Mouse (Mus musculus) left cerebral cortex, adult 8-10 months (tissue): ENCODE results near the gene Mab21l1. TPM values are rescaled to one million over a fixed set of nuclear protein-coding genes. Genes with fewer than 3 reads are reported as not detected.

Source experiments
- DNase-seq, 2 experiments: peaks; one replicate each; pipeline ENCODE4 v3.0.0; 2022; ENCODE audit warnings: low spot score in 2 of 2
- total RNA-seq, 4 experiments: library from RNA; stranded (reverse); gene quantifications; 2 replicates each; pipeline ENCODE4 v1.2.4; 2022

The Mab21l1 gene
- total RNA-seq, 4 experiments from 2014 or later, result 1.2 to 2.6 (median 2.0) TPM

DNA sequence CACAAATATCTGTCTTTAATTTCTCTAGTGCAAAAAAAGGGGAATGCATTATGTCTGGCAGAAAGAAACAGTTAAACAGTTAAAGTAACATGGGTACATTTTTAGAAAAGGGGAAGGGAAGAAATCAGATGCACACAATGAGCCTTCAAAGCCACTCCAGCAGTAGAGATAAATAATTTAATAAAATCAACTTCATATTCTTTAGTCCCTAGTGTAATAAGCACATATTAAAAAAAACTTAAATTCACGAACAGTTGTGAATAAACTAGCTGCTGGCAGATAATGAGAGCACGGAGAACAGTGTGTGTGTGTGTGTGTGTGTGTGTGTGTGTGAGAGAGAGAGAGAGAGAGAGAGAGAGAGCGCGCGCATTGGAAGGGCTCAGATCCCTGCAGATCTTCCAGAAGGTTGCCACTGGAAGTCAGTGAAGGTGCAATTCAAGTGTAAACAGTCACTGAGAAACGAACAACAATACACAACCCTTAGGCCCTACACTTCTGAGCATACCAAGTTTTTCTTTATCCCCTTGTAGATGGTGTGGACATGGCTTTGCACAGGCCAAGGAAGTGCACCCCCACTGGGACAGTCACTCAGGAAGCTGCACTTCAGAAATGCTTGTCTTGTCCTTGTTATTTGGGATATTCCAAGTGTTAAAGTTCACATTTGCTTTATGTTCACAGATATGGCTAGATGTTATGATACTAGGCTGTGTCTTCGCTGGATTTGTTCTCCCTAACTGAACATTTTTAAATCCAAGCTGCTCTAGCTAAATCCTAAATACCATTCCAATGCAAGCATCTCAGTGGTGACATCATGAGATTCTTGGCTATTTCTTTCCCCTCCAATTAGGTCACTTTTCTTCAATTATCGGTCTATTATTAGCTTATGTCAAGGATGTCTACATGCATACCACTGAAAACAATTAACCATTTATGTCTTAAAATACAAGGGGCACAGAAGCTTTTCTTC, 3.3 kb upstream of the Mab21l1 start:
- DNase-seq, result no peak

DNA sequence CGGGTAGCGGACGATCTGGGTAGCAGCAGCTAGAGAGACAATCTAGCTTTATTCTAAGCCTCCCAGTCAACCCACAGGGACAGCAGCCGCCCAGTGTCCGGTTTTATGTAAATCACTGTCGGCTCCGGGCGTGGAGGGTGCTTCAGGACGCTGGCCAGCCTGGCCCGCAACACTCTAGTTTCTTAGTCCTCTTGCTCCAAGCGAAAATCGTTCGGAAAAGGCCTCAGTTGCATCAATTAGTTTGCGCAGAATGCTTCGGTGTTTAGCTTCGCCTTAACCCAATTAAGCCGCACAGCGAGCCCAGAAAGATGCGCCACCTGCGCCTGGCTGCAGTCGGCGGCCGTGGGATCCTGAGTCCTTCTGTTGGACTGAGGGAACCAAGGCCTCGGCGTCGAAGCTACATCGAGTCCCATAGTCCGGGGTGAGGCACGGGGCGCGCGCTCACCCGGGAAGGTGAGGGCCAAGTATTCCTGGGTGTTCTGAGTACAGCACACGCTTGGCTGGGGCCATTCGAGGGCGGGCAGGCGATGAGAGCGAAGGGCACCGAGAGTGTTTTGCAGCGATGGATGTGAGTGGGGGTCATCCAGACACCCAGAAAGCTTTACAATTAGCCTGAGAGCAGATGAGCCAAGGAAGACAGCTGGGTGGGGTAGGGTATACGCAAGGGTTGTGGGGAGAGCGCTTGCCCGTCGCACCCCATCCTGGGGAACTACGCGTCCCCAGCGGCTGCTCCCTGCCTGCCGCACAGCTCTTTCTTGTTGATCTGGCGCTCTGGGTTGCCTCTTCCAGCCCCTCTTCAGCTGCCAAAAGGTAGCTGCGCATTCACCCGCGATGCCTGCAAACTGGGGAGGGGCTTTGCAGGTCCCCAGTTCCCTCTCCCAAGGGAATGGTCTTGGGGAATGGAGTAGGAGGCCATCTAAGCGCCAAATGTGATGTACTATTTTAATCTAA, 1.9 kb upstream of the Mab21l1 start:
- DNase-seq, result no peak

DNA sequence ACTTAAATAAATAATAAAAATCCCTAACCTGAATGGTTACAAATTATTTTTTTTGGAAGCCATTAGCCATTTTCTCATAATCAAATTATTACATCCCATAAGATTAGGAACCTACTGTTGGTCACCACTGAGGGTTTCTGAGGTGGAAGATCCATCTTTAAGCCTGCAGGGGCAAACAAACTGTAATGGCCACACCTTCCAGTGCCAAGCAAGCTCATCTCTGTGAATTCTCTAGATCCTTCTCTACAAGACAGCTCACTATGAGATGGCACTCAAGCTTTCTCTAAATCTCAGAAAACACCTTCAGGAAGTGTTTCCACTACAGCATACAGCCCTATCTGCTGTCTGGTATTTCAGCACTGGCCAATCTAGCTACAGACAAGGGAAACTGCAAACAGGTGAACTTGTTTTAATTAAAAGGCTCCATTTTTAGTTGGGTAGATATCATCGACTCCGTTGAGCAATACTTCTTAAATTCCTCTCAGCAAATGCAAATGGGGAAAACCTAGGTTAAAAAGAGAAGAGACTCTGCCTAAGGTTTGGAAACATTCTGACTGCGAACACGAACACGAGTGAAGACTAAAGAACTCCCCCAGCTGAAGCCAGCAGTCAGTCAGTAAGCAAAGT, 768 bp upstream of the Mab21l1 start:
- no peak for DNase-seq

DNA sequence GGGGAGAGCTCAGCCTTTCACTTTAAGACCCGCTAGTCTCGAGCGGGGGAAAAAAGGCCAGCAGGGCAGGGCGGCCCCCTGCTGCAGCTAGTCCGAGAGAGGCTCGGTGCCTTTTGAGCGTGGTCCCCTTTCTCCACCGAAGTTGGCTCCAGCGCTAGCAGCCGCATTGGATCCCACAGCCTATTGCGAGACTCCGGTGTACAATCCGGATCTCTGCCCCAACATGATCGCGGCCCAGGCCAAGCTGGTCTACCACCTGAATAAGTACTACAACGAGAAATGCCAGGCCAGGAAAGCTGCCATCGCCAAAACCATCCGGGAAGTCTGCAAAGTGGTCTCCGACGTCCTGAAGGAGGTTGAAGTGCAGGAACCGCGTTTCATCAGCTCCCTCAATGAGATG, 461 bp downstream of the Mab21l1 start:
- no peak for DNase-seq

DNA sequence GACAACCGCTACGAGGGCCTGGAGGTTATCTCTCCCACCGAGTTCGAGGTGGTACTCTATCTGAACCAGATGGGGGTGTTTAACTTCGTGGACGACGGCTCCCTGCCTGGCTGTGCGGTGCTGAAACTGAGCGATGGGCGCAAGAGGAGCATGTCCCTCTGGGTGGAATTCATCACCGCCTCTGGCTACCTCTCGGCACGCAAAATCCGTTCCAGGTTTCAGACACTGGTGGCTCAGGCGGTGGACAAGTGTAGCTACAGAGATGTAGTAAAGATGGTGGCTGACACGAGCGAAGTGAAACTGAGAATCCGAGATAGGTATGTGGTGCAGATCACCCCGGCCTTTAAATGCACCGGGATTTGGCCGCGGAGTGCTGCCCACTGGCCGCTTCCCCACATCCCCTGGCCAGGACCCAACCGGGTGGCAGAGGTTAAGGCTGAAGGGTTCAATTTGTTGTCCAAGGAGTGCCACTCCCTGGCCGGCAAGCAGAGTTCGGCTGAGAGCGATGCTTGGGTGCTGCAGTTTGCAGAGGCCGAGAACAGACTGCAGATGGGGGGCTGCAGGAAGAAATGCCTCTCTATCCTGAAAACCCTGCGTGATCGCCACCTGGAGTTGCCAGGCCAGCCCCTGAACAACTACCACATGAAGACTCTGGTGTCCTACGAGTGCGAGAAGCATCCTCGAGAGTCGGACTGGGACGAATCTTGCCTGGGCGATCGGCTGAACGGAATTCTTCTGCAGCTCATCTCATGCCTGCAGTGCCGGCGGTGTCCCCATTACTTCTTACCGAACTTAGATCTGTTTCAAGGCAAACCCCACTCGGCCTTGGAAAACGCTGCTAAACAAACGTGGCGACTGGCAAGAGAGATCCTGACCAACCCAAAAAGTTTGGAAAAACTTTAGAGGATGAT, 1.1 kb downstream of the Mab21l1 start:
- no peak for DNase-seq

DNA sequence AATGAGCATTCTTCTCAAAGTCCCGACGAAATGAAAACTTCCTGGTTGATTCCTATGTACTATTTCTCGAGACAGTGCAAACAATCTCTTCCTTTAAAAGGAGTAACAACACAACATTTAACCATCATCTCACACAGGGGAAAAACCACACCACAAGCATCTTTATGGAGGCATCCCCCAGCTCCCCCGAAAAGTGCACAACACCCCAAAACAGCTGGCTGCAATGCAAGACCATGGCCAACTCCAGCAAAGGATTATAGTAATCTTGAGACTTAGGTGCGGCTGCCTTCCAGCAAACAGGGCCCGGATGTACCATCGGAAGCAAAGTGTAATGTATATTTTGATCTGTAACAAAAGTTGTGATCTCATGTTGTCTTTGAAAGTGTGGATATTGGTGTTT, 1.8 kb downstream of the Mab21l1 start:
- DNase-seq, result no peak

DNA sequence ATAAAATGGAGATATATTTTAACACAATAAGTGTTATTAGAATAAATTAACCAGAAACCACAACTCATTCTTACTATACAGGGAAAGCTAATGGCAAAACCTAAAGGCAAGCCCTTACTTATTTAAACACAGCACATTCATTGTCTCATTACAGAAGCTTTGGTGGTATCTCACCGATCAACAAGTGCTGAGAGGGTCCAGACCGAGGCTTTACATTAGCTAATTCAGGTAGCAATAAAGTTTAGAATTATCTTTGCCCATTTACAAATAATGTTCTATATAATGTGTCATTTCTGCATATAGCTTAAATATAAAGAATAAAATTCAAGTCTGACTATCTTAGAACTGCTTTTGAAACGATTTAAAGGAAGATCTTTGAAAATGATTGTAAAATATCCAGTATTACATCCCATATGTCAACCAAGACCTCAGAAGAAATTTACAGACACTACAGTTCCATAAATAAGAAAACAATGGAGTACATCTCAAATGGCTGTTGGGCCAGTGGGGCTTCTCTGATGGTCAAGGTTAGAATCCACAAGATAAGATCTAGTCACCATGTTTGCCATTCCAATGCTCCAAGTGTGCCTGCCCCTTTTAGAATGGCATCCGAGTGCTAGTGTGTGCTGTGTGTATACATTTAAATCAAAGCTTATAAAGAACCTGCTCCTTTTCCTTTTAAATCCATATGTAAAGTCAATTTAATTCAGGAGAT, 3.1 kb downstream of the Mab21l1 start:
- DNase-seq, result no peak

DNA sequence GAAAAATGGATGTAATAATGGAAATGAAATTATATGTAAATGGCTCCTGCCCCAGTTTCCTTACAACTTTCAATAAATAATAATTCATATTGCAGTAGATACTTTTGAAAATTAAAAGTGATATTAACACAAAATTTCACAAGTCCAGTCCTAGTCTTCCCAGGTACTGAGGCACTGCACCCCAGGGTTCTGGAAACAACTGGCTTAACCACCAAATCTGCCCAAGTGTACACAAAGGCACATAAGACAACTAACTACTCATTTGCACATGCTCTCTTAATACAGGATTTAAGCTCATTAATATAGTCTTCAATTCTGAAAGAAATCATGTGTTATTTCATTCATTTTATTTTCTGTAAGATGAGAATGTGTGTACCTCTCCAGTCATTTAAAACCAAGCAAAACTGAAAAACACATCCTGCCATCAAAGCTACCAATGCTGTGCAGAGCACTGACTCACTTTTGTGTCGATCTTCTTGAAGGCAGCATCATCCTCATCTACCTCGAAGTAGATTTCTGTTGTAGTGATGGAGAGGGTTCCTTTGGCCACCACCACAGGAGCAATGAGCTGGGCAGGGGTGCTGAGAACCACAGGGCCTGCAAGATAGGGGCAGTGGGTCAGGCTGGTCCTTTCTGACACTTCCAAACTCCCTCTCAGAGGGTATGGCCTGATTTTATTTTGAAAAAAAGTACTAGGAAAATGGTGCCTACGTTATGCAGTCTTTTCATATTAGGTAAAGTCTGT, 3.8 kb downstream of the Mab21l1 start:
- no peak for DNase-seq

DNA sequence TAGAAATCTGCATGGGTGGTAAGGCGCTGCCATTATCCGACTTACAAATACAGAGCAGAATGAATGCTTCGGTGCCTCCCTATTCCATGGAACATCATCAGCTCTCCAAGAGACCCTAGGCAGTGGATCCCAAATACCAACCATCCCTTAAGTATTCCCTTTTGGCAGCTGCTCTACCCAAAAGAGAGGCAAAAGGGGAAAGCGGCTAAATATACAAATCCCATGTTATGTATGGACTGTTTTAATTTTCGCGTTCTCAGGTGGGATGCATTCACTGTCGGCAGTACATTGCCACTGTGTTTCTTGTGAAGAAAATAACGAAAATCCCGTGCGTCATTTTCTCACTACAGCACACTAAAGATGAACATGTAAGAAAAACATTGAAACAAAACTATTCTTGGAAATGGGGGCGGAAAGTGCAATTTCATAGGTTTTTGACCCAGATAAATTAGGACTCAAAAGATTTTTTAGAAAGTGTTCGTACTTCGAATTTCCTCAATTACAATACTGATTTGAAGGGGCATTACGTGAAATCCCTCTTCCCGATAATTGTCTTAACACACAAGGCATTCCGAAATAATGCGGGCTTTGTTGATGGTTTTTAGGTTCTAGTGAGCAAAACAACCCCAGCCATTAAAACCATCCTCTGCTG, 4.7 kb downstream of the Mab21l1 start:
- no peak for DNase-seq

DNA sequence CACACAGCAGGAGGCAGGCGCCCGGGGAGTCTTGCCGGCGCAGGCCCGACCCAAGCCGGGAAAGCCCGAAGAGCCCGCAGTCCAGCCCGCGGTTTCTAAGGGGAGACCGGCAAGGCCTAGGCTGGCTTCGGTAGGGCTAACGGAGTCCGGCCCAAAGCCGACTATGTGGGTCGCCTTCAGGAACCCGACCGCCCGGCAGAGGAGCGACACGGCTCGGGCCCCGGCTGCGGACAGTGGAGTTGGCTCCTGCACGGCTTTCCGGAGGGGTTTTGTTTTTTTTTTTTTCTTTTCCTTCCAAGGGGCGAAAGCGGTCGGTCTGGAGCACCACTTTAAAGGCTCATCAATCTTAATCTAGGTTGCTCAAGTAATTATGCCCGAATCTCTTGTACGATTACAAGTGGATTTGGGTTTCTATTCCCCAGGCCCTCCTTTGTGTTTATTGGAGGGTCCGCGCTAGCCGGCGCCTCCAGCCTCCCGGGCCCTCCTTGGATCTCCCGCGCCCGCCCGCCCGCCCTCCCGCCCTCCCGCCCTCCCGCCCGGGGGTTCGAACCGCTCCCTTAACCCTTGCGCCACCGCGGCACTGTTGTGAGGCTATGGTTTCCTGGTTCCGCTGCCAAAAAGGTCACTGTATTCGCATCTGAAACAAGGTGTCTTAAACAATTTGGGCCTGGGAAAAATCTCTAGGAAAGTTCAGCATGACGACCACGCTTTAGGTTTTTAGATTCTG, 5.3 kb downstream of the Mab21l1 start:
- DNase-seq, result no peak

DNA sequence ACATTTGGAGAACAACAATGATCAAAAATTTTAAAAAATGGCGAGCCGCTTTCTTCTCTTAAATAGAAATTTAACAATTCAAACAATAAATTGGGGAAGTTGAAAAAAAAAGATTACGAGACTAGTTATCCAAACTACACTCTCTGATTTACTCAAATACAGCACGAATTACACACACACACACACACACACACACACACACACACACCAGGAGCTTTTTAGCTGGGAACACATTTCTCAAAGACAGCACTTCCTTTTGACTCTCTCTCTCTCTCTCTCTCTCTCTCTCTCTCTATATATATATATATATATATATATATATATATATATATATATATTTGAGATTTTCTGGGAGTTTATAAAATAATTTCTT, 5.9 kb downstream of the Mab21l1 start:
- DNase-seq, result no peak

DNA sequence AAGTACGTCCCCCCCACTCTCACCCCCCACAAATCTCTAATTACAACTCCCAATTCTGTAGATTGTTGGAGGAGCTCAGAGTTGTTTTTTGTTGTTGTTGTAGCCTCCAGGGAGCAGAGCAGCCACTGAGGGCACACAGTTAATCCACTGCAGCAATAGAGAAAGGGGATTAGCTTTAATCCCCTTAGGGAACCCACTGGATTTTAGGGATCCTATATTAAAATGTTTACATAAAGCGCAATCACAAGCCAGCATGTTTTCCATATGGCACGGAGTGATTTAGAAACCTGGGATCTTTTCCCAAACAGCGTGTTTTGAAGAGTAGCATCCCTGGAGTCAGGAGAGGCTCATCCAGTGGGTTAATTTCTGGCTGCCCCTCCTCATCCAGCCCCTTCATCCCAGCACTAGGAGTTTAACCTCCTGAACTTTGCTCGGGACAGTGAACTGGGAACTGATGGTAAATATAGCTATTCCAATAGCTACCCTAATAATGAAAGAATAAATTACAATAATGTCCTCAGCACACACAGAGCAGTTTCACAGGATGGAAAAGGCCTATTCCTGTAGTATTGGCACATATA, 6.4 kb downstream of the Mab21l1 start:
- no peak for DNase-seq

DNA sequence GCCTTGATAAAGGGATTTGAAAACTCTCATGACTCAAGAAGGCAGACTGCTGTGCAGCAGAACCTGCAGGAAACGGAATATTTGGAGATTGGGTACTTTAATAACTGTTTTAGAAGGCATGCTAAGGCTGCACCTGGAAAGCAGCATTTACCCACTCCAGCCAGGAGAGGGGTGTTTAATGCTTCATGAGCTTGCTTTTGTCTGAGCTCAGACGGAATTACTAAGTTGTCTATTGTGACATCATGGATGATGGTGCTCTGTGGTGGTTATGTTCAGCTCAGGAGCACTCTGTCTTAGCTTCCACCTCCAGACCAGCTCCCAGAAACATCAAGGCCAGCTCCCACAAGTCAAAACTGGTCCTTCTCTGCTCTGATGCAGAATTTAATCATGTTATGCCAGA, 7.5 kb downstream of the Mab21l1 start:
- no peak for DNase-seq

DNA sequence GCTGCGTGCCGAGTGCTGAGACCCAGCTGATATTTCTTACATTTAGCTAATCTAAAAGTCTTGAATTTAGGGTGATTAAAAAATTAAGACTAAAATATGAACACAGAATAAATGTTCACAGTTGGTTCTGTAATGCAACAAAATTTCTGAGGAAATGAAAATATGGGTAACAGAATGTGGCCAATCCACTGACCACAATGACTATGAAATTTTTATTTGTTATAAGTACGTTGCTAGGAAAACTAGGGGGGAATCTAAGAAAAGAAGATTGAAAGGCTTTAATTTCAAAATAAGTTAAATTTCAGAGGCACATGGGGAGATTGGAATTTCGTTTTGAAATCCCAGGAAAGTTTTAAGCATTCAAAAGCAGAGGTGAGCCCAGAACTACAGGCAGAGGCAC, 8.3 kb downstream of the Mab21l1 start:
- DNase-seq, result no peak

DNA sequence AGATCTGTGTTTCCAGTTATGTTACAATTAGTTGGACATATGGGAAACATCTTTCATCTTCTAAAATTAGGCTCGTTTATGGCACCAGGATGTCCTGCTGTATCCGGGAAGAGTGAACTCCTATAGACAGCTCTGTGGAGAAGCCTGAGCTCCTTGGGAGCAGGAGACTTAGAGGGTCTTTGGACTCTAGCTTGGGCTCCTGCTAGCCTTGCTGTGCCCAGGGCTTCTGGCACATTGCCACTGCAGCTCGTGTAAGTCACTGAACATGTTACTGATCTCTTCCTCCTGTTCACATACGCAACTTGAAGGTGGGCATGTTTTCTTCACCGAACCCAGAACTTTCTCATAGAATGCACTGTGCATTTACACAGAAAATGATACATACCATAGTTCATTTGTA, 9.9 kb downstream of the Mab21l1 start:
- DNase-seq, result no peak

DNA sequence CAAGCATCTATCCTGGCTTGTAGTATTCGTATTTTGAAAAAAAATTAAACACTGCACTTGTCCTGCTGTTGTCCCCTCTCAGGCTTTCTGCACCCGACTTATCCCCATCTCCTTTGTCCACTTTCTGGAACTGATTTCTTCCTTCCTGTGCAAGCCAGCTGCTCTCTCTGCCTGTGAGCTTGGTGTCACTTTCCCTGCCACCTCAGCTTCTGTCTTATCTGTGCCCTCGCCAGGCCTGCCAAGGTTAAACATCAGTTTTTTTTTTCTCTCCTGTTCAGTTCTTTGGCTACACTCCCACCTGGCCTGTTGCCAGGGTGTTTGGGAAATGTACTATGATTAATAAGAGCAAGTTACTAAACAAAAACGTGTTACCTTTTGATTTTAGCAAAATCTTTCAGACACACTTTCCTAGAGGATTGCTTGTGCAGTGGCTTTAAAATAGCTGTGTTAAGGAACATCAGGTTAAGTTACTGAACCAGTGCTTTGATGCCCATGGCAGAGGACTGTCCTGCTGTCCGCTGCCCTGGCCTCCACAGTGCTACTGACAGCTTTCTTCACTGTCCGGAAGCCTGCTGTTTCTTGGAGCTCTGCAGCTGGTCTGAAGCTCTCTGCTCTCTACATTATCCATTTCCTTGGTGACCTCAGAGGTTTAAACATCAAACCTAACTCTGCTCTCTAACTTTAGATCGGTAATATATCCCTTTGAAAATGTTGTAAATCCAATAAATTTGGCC, 11.7 kb downstream of the Mab21l1 start:
- no peak for DNase-seq

DNA sequence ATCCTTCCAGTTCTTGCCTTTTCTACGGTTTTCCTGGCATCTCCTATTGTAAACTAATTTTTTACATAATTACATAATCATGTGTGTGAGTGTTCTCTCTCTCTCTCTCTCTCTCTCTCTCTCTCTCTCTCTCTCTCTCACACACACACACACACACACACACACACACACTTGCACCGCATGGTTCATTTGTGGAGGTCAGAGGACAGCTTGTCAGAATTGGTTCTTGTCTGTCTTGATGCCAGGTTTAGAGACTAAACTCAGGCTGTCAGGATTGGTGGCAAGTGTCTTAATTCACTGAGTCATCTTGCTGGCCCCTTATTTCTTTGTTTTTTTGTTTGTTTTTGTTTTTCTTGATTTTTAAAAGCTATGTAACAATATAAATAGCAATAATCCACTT, 12.5 kb downstream of the Mab21l1 start:
- no peak for DNase-seq
